Mouse (Mus musculus): Measurements from ENCODE around the gene Clint1.
A peak's percentile ranks its signal among the peaks of the same experiment; 100 is the strongest.

GRCm38 (mm10) chr11:45959598-45959997 lies 107.7 kb downstream of the Clint1 start:
- TF ChIP-seq CTCF (IDR thresholded peaks at IDR 0.05) (peak; percentile 54), EP300 (IDR thresholded peaks at IDR 0.05) (no peak)
